Mouse (Mus musculus) ovary, postnatal 36 days (tissue): Measurements from ENCODE around the gene D930048N14Rik.
"Not testable (repeated sequence)": the region's sequence is repeated elsewhere in the genome, so short reads cannot be mapped to it uniquely, and the experiment has no call there.

Experiments used
- DNase-seq: peaks from one replicate; pipeline ENCODE4 v3.0.0; 2022; ENCODE audit warnings: low spot score, mixed read lengths

D930048N14Rik gene

GRCm38 (mm10) chr11:51627907-51628306, 22.8 kb upstream of the D930048N14Rik start:
- DNase-seq = no peak

- DNase-seq = no peak
These were observed 21.0 kb upstream of the D930048N14Rik start for GRCm38 (mm10) chr11:51629651-51630314.

- DNase-seq = no peak
These were observed 18.5 kb upstream of the D930048N14Rik start for GRCm38 (mm10) chr11:51632130-51632753.

GRCm38 (mm10) chr11:51633200-51633599, 17.6 kb upstream of the D930048N14Rik start:
- DNase-seq = not testable (repeated sequence)

- DNase-seq = no peak
These were observed 17.0 kb upstream of the D930048N14Rik start for GRCm38 (mm10) chr11:51633721-51634120.

GRCm38 (mm10) chr11:51635127-51635524, 15.6 kb upstream of the D930048N14Rik start:
- no peak for DNase-seq

GRCm38 (mm10) chr11:51635525-51636322, 15.0 kb upstream of the D930048N14Rik start, which contains the start of gene Rmnd5b:
TSS of gene Rmnd5b (minus strand) at chr11:51635896.
- peak; percentile 85 for DNase-seq

GRCm38 (mm10) chr11:51636323-51636684, 14.4 kb upstream of the D930048N14Rik start:
- peak; percentile 58 for DNase-seq

GRCm38 (mm10) chr11:51637971-51638414, 12.8 kb upstream of the D930048N14Rik start:
- peak; percentile 56 for DNase-seq

- DNase-seq = no peak
These were observed 12.3 kb upstream of the D930048N14Rik start for GRCm38 (mm10) chr11:51638497-51638896.

- no peak for DNase-seq
These were observed 10.0 kb upstream of the D930048N14Rik start for GRCm38 (mm10) chr11:51640748-51641147.

GRCm38 (mm10) chr11:51643202-51643601, 7.6 kb upstream of the D930048N14Rik start:
- DNase-seq = no peak

- no peak for DNase-seq
These were observed 7.0 kb upstream of the D930048N14Rik start for GRCm38 (mm10) chr11:51643761-51644160.

GRCm38 (mm10) chr11:51644217-51644616, 6.5 kb upstream of the D930048N14Rik start:
- no peak for DNase-seq

- DNase-seq = no peak
These were observed 5.5 kb upstream of the D930048N14Rik start for GRCm38 (mm10) chr11:51645293-51645692.

- no peak for DNase-seq
These were observed 4.5 kb upstream of the D930048N14Rik start for GRCm38 (mm10) chr11:51646245-51646644.

GRCm38 (mm10) chr11:51646751-51647667, 3.7 kb upstream of the D930048N14Rik start:
- DNase-seq = no peak

GRCm38 (mm10) chr11:51648566-51648965, 2.2 kb upstream of the D930048N14Rik start:
- no peak for DNase-seq

- DNase-seq = no peak
These were observed 1.5 kb upstream of the D930048N14Rik start for GRCm38 (mm10) chr11:51649111-51649888.

GRCm38 (mm10) chr11:51649889-51650199, 910 bp upstream of the D930048N14Rik start:
- no peak for DNase-seq

GRCm38 (mm10) chr11:51650261-51650660, 493 bp upstream of the D930048N14Rik start:
- peak; percentile 43 for DNase-seq
